Mouse (Mus musculus) stomach, postnatal 0 days (tissue): ENCODE measurements around the gene Klk5. TPM values are rescaled to one million over a fixed set of nuclear protein-coding genes. Genes with fewer than 3 reads are reported as not detected.

Source experiments
- ATAC-seq: fragments of 200-750 bp; cut with Nextera tagmentation; 2 replicates; pipeline ENCODE4 v1.8.0; 2017; ENCODE audit not compliant: low FRiP score, low TSS enrichment
- DNase-seq: peaks from one replicate; pipeline ENCODE4 v3.0.0-alpha.2; 2016; ENCODE audit warnings: low spot score
- H3K27ac ChIP-seq: fragments of 300-500 bp; sonication (generic); replicated peaks from 2 replicates; pipeline ENCODE4 v1.5.1; 2014; ENCODE audit warnings: mild to moderate bottlenecking, control low read depth
- H3K27me3 ChIP-seq: fragments of 300-500 bp; sonication (generic); 2 replicates; pipeline ENCODE4 v1.6.1; 2014; ENCODE audit warnings: low read length; ENCODE audit not compliant: control insufficient read depth, insufficient read depth
- H3K36me3 ChIP-seq: fragments of 300-500 bp; sonication (generic); 2 replicates; pipeline ENCODE4 v1.6.1; 2014; ENCODE audit warnings: low read length, mixed read lengths; ENCODE audit not compliant: control insufficient read depth, insufficient read depth
- H3K4me1 ChIP-seq: fragments of 300-500 bp; sonication (generic); replicated peaks from 2 replicates; pipeline ENCODE4 v1.6.1; 2014; ENCODE audit warnings: antibody characterized with exemption; ENCODE audit not compliant: control insufficient read depth, insufficient read depth
- H3K4me2 ChIP-seq: fragments of 300-500 bp; sonication (generic); replicated peaks from 2 replicates; pipeline ENCODE4 v1.6.1; 2014; ENCODE audit warnings: low read depth, mild to moderate bottlenecking, control low read depth, moderate library complexity
- H3K4me3 ChIP-seq: fragments of 300-500 bp; sonication (generic); 2 replicates; pipeline ENCODE4 v1.5.1; 2014; ENCODE audit warnings: low read depth, low read length, control low read depth
- H3K9ac ChIP-seq: fragments of 300-500 bp; sonication (generic); 2 replicates; pipeline ENCODE4 v1.6.1; 2014; ENCODE audit warnings: mild to moderate bottlenecking, low read length, control low read depth, mixed read lengths
- H3K9me3 ChIP-seq: fragments of 300-500 bp; sonication (generic); 2 replicates; pipeline ENCODE4 v1.6.1; 2016; ENCODE audit warnings: low read length; ENCODE audit not compliant: control insufficient read depth
- CTCF ChIP-seq: IDR thresholded peaks from 2 replicates; pipeline ENCODE4 v1.5.1; 2016; ENCODE audit warnings: antibody characterized with exemption, low read depth, mild to moderate bottlenecking, moderate library complexity
- EP300 ChIP-seq: optimal IDR thresholded peaks from 2 replicates; pipeline ENCODE3; 2016; ENCODE audit warnings: antibody characterized with exemption
- WGBS: fragments of 180-500 bp; shearing (Covaris S2); extraction: QIAGEN DNeasy Blood & Tissue Kit; methylation state at CpG from one replicate; pipeline ENCODE4 v1.1.7; 2014; 5-methylcytosine and 5-hydroxymethylcytosine counted together
- polyA plus RNA-seq: library from polyadenylated mRNA; unstranded; fragments of >200 nt; fragmentation: Nextera tagmentation; extraction: Ambion mirVana; gene quantifications from 2 replicates; pipeline ENCODE4 v1.2.1, GENCODE M21; 2015

The Klk5 gene
- polyA plus RNA-seq, 1 experiment from 2014 or later: 74.9 TPM

DNA sequence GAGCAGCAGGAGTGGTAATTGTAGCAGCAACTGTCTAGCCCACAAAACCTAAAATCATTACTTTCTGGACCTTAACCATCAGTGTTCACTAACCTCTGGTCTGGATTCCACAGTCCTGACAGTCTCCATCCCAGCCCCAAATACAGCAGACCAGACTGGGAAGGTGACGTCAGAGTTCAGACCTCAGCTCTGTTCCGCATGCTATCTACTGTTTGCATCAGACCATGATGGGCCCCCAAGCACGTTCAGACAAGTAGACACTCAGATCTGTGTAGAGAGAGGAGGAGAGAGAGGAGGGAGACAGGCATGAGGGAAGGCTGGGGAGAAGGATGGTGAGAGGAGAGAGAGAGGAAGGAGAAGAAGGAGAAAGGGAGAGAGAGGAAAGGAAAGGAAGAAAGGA is 50.0 kb downstream of the Klk5 start:
- H3K9me3 ChIP-seq: no peaks in the 10 kb centered on the region
- DNase-seq: no peak
- H3K4me3 ChIP-seq: no peak overlapping the region
- WGBS: 25% methylated on average over 3 of the region's 3 CpGs
- no peak overlapping the region for H3K4me2 ChIP-seq
- no peak overlapping the region for H3K9ac ChIP-seq
- no peaks in the 10 kb centered on the region for H3K4me1 ChIP-seq
- H3K27me3 ChIP-seq: no peaks in the 10 kb centered on the region
- no peak for ATAC-seq
- TF ChIP-seq CTCF (no peak), EP300 (no peak)
- H3K27ac ChIP-seq: no peak overlapping the region
- H3K36me3 ChIP-seq: no peaks in the 10 kb centered on the region

DNA sequence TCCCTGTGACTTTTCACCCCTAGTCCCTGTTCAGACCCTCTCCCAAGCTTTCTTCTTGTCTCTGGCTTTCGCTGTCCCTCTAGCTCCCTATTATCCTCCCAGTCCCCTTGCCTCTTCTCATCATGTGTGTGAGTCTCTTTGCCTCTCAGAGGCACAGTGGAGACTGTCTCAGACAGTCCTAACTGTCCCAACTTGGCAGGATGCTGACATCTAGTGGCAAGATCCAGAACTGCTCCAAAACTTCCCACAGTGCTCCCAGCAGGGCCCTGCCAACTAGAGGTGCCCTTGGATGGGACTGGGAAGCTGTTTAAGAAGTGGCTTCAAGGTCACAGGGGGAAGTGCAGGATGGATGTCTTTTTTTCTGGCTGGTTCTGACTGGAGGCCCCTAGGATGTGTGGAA is 53.1 kb downstream of the Klk5 start:
- H3K27ac ChIP-seq: no peak overlapping the region
- H3K4me2 ChIP-seq: no peak overlapping the region
- TF ChIP-seq CTCF (peak; percentile 98), EP300 (no peak)
- DNase-seq (peak; percentile 86), ATAC-seq (peak; percentile 93)
- no peaks in the 10 kb centered on the region for H3K9me3 ChIP-seq
- H3K27me3 ChIP-seq: no peaks in the 10 kb centered on the region
- no peak overlapping the region for H3K9ac ChIP-seq
- no peaks in the 10 kb centered on the region for H3K36me3 ChIP-seq
- no peak overlapping the region for H3K4me3 ChIP-seq
- WGBS: 24% methylated on average over 1 of the region's 1 CpGs
- H3K4me1 ChIP-seq: no peaks in the 10 kb centered on the region

Other genes with a start within 250 kb of the Klk5 start
- not detected in 2 replicates for gene Zfp819, start 234.8 kb upstream of the Klk5 start, polyA plus RNA-seq
- 0.07 TPM in 1 of 2 replicates, not detected in the other for gene Ceacam18, start 207.3 kb upstream of the Klk5 start, polyA plus RNA-seq
- 0.87 and 1.3 TPM in 2 replicates for gene Siglece, start 181.8 kb upstream of the Klk5 start, polyA plus RNA-seq
- gene Ctu1, start 170.0 kb upstream of the Klk5 start, polyA plus RNA-seq: 8.5 and 9.0 TPM in 2 replicates
- gene Klk14, start 151.6 kb upstream of the Klk5 start, polyA plus RNA-seq: 4.5 and 5.8 TPM in 2 replicates
- 84.7 and 93.8 TPM in 2 replicates for gene Klk13, start 129.4 kb upstream of the Klk5 start, polyA plus RNA-seq
- gene Klk12, start 73.1 kb upstream of the Klk5 start, polyA plus RNA-seq: 34.9 and 36.2 TPM in 2 replicates
- 52.3 and 54.6 TPM in 2 replicates for gene Klk11, start 67.4 kb upstream of the Klk5 start, polyA plus RNA-seq
- gene Klk10, start 60.9 kb upstream of the Klk5 start, polyA plus RNA-seq: 313 and 335 TPM in 2 replicates
- gene Klk9, start 50.1 kb upstream of the Klk5 start, polyA plus RNA-seq: 101 and 118 TPM in 2 replicates
- gene Klk8, start 44.4 kb upstream of the Klk5 start, polyA plus RNA-seq: 139 and 155 TPM in 2 replicates
- 56.5 and 56.8 TPM in 2 replicates for gene Klk7, start 30.7 kb upstream of the Klk5 start, polyA plus RNA-seq
- 11.3 and 23.9 TPM in 2 replicates for gene Klk6, start 17.5 kb upstream of the Klk5 start, polyA plus RNA-seq
- not detected in 2 replicates for gene Klk4, start 39.2 kb downstream of the Klk5 start, polyA plus RNA-seq
- not detected in 2 replicates for gene Klk15, start 91.8 kb downstream of the Klk5 start, polyA plus RNA-seq
- not detected in 2 replicates for gene Klk1b8, start 108.7 kb downstream of the Klk5 start, polyA plus RNA-seq
- gene Klk1b1, start 124.8 kb downstream of the Klk5 start, polyA plus RNA-seq: not detected in 2 replicates
- gene Klk1b9, start 134.1 kb downstream of the Klk5 start, polyA plus RNA-seq: not detected in 2 replicates
- not detected in 2 replicates for gene Klk1b11, start 153.9 kb downstream of the Klk5 start, polyA plus RNA-seq
- not detected in 2 replicates for gene Klk1b26, start 170.2 kb downstream of the Klk5 start, polyA plus RNA-seq
- not detected in 2 replicates for gene Klk1b27, start 210.3 kb downstream of the Klk5 start, polyA plus RNA-seq